In genomic region chr10:127075080-127075479, GRCm38 (mm10) we compare ENCODE assay signal across 9 mouse cellular contexts. TPM values are rescaled to one million over a fixed set of nuclear protein-coding genes. Genes with fewer than 3 reads are reported as not detected.
DNase-seq lines count a peak whose midpoint lies in the region; ATAC-seq and TF ChIP-seq lines count a peak whose summit lies in the region.
"Had no signal": no experiment of that assay in that cellular context is flagged by ENCODE, and none has a peak within 500 bp of the region (broad histone marks: within the 10 kb centered on the region; RNA-seq: fewer than 3 reads in every experiment).

Gene Agap2 (plus strand): TSS chr10:127075284.

- ATAC-seq in inflammation-experienced regulatory T-cells, adult 6 months: peak; percentile 81
- ATAC-seq in hindbrain, embryonic 11.5 days (ENCODE audit: low FRiP score): no peak

- no peak within 1 kb of the TSS for H3K27ac ChIP-seq in macrophage
- H3K27ac ChIP-seq in thymus, adult 2 months (ENCODE audit: control insufficient read depth, insufficient read depth, low read length): peak within 1 kb of the TSS; percentile 73
- no peak within 1 kb of the TSS for H3K27ac ChIP-seq in hindbrain, embryonic 11.5 days (ENCODE audit: low read depth, low read length)
- H3K27ac ChIP-seq: heart, adult 2 months had no signal

- H3K9ac ChIP-seq in hindbrain, embryonic 11.5 days (ENCODE audit: low read depth, low read length): no peak within 1 kb of the TSS

- WGBS in macrophage (ENCODE audit: missing documents): 16% methylated on average over 9 of the region's 9 CpGs
- WGBS in thymus, adult 2 months: 7% methylated on average over 9 of the region's 9 CpGs
- 69% methylated on average over 9 of the region's 9 CpGs for WGBS in hindbrain, embryonic 11.5 days

- H3K4me2 ChIP-seq in hindbrain, embryonic 11.5 days (replicated peaks; ENCODE audit: low read depth, low read length): no peak within 1 kb of the TSS

- H3K9me3 ChIP-seq in hindbrain, embryonic 11.5 days (ENCODE audit: control insufficient read depth, low read length): no peaks in the 10 kb centered on the region

- H3K79me2 ChIP-seq in macrophage (ENCODE audit: inconsistent target): peaks cover under 1% of the 10 kb centered on the region; the same call in 1 of the 2 replicates

- no peaks in the 10 kb centered on the region for H3K36me3 ChIP-seq in macrophage (ENCODE audit: inconsistent target)
- peaks cover 6% of the 10 kb centered on the region; the same call in 1 of the 2 replicates for H3K36me3 ChIP-seq in thymus, adult 2 months (ENCODE audit: control insufficient read depth, insufficient read depth, low read length)
- H3K36me3 ChIP-seq in hindbrain, embryonic 11.5 days (ENCODE audit: control insufficient read depth, insufficient read depth, low read length): no peaks in the 10 kb centered on the region

- H3K27me3 ChIP-seq in thymus, adult 2 months (ENCODE audit: control insufficient read depth, insufficient read depth, low read length): no peaks in the 10 kb centered on the region
- H3K27me3 ChIP-seq in hindbrain, embryonic 11.5 days (ENCODE audit: control insufficient read depth, insufficient read depth, low read length): peaks cover 20% of the 10 kb centered on the region

- TF ChIP-seq CTCF in thymus, adult 2 months (IDR thresholded peaks at IDR 0.05; ENCODE audit: borderline replicate concordance, control insufficient read depth, extremely low read depth, insufficient read depth, low read length, poor library complexity): peak; percentile 80; the same call in 1 of the 2 replicates

- H3K4me3 ChIP-seq in macrophage (ENCODE audit: inconsistent target): peak within 1 kb of the TSS; percentile 0; the same call in 1 of the 2 replicates
- H3K4me3 ChIP-seq in thymus, adult 2 months (ENCODE audit: control insufficient read depth, insufficient read depth, low read length): peak within 1 kb of the TSS; percentile 80
- no peak within 1 kb of the TSS for H3K4me3 ChIP-seq in hindbrain, embryonic 11.5 days (ENCODE audit: low read depth, low read length)
- H3K4me3 ChIP-seq: heart, adult 2 months had no signal

- no peak for DNase-seq in left cerebral cortex, adult 18-20 months (ENCODE audit: low spot score in 2 of 2)
- no peak for DNase-seq in left cerebral cortex, adult 9 months (ENCODE audit: low spot score in 2 of 2)
- DNase-seq in thymus, adult 2 months: peak; percentile 90
- DNase-seq in kidney, postnatal 4 days: no peak
- no peak for DNase-seq in hindbrain, embryonic 11.5 days (ENCODE audit: low spot score)
- DNase-seq in kidney, adult 18-20 months: no peak

- TF ChIP-seq POLR2A in thymus, adult 2 months (IDR thresholded peaks at IDR 0.05; ENCODE audit: control insufficient read depth, extremely low read depth, insufficient read depth, low read length, poor library complexity): peak; percentile 77

- peaks cover 29% of the 10 kb centered on the region for H3K4me1 ChIP-seq in thymus, adult 2 months (replicated peaks; ENCODE audit: control insufficient read depth, insufficient read depth, low read length)
- H3K4me1 ChIP-seq in hindbrain, embryonic 11.5 days (replicated peaks; ENCODE audit: control insufficient read depth, insufficient read depth, low read length): peaks cover 10% of the 10 kb centered on the region; the same call in 1 of the 2 replicates

RNA-seq across cellular contexts. Expression of gene Agap2, which starts in this region (rescaled TPM):
- total RNA-seq in left cerebral cortex, adult 18-20 months (2021): 100 to 1,000 TPM; 594 to 629 TPM
- polyA plus RNA-seq in inflammation-experienced regulatory T-cells, adult 6 months (2017; shearing (Covaris generic)): 10 to 100 TPM; 25.9 to 32.1 (median 31.2) TPM
- total RNA-seq in macrophage (2018; cell fraction: chromatin; rRNA removed): 1 to 10 TPM in 7 of 26 experiments, under 1 TPM in 14, not detected in 5; 0.15 to 3.4 (median 0.46) TPM
- total RNA-seq in macrophage (2018; cell fraction: cytosol; rRNA removed): 1 to 10 TPM in 5 of 26 experiments, under 1 TPM in 21; 0.11 to 2.2 (median 0.39) TPM
- total RNA-seq in macrophage (2018; cell fraction: nucleus; rRNA removed): 1 to 10 TPM in 14 of 26 experiments, under 1 TPM in 11, not detected in 1; 0.17 to 3.9 (median 1.2) TPM
- polyA plus RNA-seq in macrophage (2018): 0.25 to 0.89 TPM (median 0.42 TPM) in 3 replicates
- polyA plus RNA-seq in thymus, adult 2 months (2012; rRNA removed): 123 and 149 TPM in 2 replicates
- 0.68 and 1.2 TPM in 2 replicates for polyA plus RNA-seq in hindbrain, embryonic 11.5 days (2014; fragmentation: Nextera tagmentation; extraction: Ambion mirVana)

Comparison
In these comparisons a context has a peak if more than half of its experiments do, and no peak if none do; other contexts are left out.
1. RNA of gene Agap2 (polyA plus RNA-seq): 123 to 149 TPM in thymus, adult 2 months and 25.9 to 32.1 TPM in inflammation-experienced regulatory T-cells, adult 6 months; 0.68 to 1.2 TPM in hindbrain, embryonic 11.5 days and 0.25 to 0.89 TPM in macrophage; every median in the first group is over 10 times any median in the second.